Mouse (Mus musculus): ENCODE results near the gene Gm49387.
A peak's percentile ranks its signal among the peaks of the same experiment; 100 is the strongest.

Gene Gm49387

DNA sequence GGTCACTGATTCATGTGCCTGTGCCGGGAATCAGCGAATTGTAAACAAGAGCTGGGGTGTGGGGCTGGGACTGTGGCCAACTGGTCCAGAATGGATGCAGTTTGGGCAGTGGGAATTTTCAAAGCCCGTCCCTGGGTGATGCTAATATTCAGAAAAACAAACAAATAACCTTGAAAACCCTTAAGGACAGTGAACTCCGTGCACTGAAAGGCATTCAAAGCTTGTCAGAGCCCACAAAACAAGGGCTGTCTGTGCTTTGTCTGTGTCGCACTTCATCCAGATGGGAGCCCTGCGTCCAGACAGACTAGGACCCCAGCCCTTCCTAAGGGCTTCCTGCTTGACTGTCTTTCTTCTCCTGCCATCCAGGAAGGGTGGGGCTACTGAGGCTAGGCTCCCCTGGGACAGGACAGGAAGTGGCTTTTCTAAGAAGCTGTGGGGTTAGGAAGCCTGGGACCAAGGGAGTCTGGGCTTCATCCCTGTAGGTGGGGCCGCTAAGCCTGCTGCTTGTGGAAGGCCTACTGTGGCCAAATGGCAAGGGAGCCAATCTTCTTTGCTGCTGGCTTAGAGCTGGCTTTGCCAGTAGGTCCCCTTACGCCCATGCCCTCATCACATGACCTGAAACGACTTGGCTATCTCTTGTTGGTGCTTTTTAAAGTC, 22.0 kb upstream of the Gm49387 start:
- peak; percentile 73 for DNase-seq (ENCODE audit: low read depth)

DNA sequence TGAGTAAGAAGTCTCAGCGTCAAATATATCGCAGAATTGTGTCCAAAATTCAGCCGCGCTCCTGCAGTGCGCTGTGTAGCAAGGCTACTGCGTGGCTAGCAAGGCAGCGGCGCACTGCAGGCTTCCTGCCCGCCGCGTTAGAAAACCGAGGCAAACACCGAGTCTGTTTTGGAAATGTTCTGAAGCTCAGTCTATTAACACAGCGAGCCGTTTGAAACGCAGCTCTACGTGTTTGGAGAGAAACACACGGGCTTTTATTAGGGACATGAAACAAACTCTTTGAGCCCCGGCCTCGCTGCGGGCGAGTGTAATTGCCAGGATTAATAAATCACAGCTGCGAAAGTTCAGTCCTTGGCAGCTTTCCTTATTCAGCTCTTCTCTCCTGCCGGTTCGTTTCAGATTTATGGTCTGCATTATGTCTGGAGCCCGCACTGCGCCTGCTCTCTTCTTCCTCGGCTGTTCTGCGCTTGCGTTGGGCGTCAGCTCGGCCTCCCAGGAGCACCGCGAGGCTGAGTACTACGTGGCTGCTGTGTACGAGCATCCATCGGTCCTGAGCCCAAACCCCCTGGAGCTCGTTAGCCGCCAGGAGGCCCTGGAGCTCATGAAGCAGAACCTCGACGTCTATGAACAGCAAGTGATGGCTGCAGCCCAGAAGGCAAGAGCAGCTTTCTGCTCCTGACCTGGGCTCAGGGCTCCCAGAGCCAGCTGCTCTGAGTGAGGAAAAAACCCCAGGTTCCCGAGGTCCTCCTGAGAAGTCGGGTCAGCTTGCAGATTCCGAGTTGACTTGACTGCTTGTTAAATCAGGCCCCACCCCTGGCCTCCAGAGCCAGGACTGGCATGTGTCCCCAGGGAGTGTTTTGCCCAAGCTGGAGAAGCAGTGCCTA, 21.2 kb upstream of the Gm49387 start:
- DNase-seq (ENCODE audit: low read depth) = peak; percentile 95

DNA sequence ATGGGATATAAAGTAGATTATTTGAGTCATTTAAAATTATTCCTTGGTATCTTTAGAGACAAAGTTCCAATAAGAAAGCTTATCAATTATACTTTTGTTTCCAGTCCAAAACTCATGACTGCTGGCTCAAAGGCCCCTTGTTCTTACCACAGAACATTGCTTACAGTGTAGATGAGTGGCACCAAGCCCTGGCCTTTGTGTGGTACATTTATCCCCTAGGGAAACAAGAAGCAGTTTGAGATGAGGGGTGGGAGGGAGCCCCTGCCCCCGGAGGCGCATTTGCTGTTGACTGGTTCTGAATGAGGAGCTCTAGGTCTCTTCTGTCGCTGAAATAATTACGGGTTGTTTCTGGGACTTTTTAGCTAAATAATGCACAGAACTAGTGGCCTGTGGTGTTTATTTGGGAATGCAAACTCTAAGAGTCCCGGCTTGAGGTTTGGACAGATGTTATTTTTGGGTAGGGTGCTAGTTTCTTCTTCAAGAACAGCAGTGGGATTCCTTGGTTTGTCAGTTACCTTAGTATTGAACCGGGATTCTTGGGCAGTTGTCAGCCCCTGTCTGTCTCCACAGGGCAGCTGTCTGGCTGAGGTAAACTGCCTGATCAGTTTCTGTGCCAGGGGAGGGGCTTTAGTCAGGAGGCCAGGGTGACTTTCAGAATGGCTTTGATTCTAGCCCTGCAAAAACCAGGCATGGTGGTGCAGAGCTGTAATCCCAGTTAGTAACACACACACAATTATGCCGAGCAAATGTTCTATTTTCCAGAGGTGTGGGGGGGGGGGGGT, 19.8 kb upstream of the Gm49387 start:
- DNase-seq (ENCODE audit: low read depth) = peak; percentile 38

DNA sequence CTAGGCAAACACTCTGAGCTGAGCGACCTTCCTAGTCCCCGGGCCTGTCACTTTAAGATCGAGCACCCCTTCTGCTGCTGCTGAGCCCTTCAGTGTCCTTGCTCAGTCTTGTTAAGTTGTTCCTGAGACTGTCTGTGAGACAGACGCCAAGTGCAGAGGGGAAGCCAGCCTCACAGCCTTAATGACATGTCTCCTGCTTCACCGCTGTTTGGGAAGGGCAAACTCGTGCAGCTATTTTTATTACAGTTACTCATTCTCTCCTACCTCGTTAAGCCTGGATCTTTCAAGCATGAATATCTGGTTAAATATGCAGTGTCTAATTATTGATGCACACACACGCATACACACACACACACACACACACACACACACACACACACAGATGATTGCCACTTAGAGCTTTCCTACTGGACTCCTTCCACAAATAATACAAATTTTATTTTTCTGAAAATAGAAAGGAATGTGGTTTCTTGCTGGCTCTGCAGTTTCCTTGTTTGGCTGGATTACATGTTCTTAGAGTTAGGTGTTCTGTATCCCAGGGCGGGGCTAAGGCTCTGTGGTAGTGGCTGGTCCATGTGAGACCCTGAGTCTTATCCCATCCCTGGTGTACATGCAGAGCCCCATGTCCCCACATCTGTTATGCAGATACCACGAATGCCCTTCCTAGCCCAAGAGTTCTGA, 19.0 kb upstream of the Gm49387 start:
- DNase-seq (ENCODE audit: low read depth) = peak; percentile 71

DNA sequence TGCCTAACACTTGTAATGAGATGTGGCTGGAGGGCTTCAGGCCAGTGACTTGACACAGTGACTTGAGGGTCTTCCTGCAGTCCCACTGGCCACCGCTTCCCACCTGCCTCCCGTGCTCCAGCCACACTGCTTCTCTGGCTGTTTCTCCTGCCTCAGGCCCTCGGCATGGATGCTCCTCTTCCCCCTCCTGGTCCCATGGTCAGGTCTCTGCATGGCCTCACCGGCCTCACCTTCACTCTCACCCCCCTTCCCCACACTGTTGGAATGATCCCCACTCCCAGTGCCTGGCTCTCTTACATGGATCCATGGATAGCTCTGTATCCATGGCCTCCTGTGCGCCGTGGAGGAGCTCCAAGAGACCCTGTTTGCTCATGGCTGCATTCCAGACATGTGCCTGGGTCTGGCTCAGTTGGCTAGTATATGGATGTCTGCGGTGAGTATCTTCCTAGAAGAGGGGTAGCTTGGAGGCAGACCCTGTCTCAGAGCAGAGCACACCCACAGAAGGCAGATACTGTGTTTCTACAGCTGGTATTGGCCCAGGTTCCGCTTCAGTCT, 17.5 kb upstream of the Gm49387 start:
- DNase-seq (ENCODE audit: low read depth) = no peak

DNA sequence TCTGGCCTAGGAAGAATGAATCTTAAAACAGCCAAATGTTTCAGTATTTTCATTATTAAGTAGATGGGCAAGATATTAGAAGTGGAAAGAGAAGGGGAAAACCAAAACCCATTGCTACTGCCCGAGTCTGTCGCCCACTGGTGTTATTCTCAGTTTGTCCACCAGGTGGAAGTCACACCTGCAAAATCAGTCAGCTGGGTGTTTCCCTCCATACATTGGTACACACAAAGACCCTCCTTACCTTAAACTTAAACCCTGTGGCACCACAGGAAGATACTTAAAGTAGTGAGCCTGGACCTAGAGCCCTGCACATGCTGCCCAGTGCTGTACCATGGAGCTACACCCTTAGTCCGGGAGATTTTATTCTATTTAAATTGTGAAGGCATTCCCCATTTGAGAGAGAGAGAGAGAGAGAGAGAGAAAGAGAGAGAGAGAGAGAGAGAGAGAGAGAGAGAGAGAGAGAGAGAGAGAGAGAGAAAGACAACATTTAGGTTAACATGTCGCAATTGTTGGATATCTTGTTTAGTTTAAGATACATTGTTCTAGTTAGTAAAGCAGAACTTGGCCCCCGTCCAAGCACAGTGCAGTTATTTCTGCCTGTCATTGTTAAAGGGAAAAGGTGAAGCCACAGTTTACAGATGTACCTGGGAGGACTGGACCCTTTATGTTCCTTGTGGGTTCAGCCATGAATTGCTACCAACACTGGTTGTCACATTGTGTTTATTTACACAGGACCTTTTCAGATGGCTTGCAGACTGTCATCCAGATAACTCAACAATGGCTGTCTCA, 16.4 kb upstream of the Gm49387 start:
- peak; percentile 84 for DNase-seq (ENCODE audit: low read depth)

DNA sequence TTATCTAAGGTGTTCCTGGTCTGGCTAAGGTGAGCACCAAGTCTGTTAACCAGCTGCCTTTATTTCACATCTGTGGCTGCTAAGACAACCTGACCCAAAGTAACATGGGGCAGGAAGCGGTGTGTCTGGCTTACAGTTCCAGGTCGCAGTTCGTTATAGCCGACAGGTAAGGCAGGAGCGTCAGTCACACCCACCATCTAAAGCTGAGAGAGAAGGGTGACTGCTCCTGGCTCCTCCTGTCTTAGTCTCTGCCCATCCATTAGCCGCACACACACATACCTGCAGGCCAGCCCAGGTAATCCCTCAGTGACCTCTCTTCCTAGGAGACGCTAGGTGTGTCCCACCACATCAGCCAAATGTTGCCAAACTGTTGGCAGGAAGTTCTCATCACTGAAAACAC, 15.7 kb upstream of the Gm49387 start:
- no peak for DNase-seq (ENCODE audit: low read depth)

DNA sequence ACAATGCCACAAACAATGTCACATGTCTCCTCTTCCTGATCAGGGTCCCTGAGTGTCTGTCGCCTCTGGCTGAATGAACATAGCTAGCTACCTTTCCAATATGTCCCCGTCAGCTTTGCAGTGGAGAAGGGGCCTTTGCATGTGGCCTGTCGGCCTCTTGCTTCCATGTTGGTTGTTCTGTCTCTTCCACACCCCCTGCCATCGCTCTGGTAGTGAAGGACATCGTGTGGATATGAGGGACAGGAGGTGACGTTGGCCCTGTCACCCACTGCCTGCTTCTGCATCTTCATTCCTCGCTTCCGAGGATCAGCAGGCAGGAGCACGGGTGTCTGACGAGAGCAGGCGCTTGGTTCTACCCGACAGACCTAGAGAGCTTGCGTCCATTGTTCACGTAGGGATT, 14.7 kb upstream of the Gm49387 start:
- DNase-seq (ENCODE audit: low read depth) = no peak

DNA sequence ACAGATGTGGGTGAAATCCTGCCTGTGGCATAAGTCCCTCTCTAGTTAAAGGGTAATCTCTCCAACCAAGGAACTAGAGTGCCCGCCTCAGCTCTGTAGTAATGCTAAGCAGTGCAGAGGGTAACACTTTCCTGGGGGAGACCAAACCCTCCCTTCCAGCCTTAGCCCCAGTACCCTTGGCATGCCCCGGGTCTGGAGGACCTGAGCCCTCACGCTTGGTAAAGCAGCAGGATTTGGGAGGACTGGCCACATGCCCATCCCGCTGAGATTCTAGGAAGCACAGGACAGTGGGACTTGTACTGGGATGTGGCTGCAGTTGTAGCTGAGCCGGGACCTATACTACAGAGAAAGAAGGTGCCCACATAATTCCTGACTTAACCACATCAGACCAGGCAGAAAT, 14.1 kb upstream of the Gm49387 start:
- no peak for DNase-seq (ENCODE audit: low read depth)

DNA sequence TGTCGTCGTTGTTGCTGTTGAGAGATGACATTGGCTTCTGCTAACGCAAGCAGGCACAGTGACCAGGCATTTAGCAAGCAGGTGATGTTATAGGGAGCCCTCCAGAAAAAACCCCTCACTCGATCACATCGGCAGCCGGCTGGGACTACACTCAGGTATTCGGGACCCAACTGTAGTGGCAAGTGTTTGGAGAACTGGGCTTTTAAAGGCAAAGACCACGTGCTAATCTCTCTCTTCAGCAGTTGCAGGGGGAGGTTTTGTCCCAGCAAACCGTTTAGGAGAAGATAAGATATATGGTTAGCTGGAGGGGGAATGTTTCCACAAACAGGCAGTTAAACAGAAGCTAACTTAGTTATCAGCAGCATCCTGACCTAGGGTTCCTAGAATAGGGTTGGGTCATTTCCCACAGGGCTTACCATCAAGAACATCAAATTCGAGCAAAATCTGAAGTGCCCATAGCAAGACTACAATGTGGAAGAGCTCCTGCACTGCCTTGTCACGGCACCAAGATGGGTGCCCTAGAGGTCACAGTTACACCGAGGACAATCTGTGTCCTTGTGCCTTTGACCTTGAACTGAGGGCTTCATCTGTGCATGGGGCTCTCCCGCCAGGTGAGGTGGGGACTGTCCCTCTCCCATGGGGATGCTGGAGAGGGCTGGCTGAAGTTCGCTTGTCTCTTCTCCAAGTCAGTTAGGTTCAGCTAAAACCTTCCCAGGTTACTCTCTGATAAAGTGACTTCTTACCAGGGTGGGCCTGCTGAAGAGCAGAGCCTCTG, 12.6 kb upstream of the Gm49387 start:
- DNase-seq (ENCODE audit: low read depth) = no peak

DNA sequence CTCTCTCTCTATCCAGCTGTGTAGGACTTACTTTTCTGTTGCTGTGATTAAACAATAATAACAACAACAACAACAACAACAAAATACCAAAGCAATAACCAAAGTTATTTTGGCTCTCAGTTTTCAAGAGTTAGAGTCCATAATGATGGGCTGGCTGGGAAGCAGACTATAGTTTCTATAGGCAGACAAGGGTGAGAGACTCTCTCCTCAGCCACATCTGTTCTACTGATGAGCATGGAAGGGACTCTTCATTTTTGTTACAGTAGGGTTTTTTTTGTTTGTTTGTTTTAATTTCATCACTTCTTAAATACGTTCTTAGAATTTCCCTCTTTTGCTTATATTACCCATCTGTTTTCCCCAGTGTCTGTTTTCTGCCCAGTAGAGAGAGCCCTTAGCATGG, 11.9 kb upstream of the Gm49387 start:
- no peak for DNase-seq (ENCODE audit: low read depth)

DNA sequence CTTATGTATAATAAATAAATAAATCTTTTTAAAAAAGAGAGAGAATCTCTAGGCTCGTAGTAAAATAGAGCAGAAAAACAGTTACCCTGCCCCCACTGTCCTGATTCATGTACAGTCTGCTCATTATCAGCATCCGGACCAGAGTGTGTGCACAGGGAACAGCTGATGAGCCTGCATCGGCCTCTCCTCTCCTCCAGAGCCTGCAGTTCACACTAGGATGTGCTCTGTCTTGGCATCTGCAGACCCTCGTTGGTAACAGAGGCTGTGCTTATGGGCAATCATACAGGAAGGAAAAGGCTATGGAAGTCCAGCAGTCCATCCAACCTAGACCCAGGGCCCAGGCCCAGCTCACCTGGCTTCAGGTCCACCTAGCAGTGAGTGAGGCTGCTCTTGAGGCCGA, 11.4 kb upstream of the Gm49387 start:
- no peak for DNase-seq (ENCODE audit: low read depth)

DNA sequence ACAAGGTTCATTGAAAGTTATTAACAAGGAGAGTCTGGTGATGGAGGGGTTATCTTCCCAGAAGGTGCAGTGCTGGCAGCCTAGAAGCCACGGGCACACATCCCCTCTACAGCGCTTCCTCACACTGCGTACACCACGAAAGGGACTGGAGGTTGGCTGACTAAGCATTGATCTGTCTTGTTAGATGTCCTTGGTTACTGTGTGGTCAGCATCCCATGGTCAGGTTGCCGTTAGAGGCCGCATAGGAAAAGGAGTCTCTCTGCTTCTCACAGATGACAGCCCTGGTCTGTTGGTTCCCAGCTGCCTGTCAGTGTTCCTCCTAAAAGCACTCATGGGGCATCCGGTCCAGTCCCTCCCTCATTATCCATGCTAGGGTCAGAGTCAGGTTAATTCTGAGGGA, 10.5 kb upstream of the Gm49387 start:
- DNase-seq (ENCODE audit: low read depth) = no peak

DNA sequence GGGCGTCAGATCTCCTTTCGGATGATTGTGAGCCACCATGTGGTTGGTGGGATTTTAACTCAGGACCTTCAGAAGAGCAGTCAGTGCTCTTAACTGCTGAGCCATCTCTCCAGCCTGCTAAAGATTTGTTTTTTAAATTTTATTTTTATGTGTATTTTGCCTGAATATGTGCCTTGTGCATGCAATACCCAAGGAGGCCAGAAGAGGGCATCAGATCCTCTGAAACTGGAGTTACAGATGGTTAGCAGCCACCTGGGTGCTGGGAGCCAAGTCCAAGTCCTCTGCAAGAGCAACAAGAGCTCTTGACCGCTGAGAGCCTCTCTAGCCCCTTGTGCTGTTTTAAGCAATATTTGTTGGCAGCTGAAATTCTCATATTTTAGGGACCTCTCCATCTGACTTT, 9.7 kb upstream of the Gm49387 start:
- peak; percentile 21 for DNase-seq (ENCODE audit: low read depth)

DNA sequence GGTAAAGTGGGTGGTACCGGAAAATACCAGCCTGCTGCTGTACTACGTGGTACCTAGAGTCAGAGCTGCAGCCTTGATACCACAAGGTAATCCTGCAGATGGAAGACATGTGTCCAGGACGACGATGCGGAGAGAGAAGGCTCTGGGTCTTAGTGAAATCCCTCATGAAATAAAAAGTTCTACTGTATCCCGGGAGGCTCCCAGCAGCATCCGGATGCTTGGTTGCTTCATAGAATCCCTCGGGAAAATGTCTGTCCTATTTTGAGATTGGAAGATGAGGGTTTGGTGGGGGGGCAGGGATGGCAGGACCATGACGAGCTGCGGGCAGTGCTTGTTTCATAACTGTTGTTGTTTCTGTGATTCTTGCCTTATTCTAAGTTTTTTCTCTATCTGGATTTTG, 7.3 kb upstream of the Gm49387 start:
- no peak for DNase-seq (ENCODE audit: low read depth)

DNA sequence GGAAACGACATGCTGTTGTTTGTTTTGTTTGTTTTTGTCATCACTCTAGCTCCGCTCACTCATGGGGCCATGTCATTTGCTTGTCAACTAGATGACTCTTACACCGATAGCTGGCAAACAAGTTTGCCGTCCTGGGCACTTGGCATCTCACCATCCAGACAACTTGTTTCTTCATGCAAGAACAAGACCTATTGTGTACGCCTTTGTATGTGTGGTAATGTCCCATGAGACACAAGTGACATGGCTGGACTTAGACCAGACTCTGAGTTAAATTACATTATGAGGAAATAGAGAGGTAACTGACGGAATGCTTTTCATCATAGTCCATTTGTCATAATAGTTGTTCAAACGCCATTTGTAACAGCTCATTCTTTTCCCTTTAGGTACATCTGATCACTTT, 5.2 kb upstream of the Gm49387 start:
- no peak for DNase-seq (ENCODE audit: low read depth)

DNA sequence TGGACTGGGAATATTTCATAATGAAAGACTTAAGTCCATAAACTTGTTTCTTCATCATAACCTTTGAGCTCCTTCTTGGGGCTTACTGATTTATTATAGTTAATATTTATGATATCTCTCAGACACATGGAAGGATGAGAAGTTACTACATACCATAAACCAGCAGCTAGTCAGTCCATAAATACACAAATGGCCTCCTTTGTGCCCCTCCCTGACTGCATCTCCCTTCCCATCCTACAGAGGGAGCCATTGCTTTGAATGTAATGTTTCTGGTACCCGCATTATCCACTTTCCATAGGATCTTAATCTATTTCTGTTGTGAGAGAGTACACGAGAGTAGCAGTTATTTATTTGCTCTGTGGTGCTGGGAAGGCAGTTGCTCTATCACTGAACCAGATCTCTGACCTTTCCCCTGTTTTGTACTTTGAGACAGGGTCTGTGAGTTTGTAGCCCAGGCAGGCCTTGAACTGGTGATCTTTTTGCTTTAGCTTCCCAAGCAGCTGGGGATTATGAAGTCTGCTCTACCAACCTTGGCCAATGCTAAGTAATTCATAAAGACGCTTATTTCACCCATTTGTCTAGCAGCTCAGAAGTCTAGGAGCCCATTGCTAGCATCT, 4.4 kb upstream of the Gm49387 start:
- DNase-seq (ENCODE audit: low read depth) = peak; percentile 41

DNA sequence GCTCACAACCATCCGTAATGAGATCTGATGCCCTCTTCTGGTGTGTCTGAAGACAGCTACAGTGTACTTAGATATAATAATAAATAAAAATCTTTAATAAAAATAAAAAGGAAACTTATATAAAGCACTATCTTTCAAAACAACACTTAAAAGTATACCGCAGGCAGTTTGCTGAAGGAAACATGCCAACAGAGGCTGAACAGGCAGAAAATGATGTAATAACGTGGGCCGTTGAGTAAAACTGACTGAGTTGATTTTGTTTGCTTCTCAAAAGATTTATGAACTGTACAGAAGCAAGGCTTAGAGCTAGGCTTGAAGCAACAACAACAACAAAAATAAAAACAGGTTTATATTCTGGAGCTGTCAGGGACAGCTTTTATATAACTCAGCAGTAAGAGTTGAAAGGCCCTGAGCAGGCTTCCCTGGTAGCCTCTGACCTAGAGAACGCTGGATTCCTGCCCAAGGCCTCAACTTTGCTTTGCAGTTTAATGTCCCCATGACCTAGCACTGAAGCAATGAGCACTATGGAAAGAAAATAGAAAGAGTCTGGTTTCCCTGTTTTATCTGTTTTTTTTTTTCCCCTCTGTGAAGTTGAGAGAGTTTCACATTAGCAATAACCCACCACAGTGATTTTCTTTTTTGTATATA, 3.6 kb upstream of the Gm49387 start:
- DNase-seq (ENCODE audit: low read depth) = no peak

DNA sequence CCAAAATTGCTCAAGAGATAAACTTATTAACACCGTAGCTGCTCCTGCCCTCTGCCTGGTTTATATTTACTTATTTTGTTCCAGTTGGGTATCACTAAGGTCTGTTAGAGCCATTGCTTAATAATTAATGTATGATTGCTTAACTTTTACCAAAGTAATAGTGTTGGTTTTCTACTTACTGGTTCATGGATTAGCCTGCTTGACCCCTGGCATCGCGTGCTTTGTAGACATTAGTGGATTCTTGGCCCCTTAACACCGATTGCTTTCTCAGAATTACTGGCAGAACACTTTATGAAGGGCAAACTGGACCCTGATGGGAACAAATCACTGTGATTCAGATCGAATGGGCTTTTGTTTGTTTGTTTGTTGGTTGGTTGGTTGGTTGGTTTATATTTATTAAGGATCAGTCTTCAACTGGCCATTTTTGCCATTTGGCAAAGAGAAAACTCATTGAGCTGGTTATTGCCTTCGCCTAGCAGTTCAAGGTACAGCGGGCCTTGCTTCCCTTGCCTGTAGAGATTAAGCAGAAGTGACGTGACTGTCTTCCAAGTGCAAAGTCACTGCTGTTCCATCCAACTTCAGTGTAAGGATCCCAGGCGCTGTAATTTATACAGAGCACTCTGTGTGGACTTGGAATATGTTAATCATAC, 953 bp upstream of the Gm49387 start:
- DNase-seq (ENCODE audit: low read depth) = no peak
